Mouse (Mus musculus): ENCODE measurements around the gene Senp5.
A peak's percentile ranks its signal among the peaks of the same experiment; 100 is the strongest.

The Senp5 gene

DNA sequence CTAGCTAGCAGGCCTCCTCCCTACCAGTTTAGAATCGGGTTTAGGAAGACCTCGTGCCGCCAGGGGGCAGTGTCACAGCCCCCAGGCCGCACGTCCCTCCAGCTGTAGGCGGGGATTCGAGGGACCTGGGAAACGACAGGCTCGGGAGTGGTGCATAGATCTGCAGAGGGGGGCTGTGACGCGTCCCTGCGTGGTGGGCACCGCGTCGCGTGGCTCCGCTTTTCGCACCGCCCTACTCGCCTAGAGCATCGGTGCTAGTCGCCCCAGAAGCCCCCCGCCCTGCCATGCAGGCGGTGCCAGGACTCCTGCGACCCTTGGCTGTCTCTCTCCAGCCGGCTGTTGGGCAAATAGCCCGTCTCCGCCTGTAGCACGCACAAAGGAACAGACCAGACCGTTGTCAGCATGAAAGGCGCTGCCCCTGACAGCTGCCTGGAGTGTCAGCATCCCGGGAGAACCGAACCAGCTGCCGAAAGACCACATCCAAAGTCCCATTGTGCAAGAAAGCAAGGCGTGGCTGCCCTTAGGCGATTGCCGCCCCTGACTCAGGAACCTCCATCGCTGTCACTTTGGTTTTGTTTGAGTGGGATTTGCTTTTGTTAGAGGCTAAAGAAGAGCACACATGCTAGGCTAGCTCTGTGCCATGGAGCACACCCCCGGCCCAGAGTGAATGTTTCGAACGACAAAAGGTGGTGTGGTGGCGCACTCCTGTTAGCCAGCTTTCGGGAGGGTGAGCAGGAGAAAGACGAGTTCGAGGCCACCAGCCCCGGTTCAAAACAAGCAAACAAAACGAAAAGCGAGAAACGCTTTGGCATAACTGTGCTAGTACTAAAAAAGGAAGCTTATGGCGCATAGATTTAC is 70.0 kb downstream of the Senp5 start:
- Histone ChIP-seq H3K27me3 (ENCODE audit: control insufficient read depth, insufficient read depth, low read length, poor library complexity, severe bottlenecking) (no peaks in the 10 kb centered on the region), H3K36me3 (ENCODE audit: control insufficient read depth, insufficient read depth, low read length, poor library complexity, severe bottlenecking) (no peaks in the 10 kb centered on the region)
- peak; percentile 83 for DNase-seq (ENCODE audit: low read depth, low spot score)

- no peak for DNase-seq (ENCODE audit: low read depth, low spot score)
- Histone ChIP-seq H3K36me3 (ENCODE audit: control insufficient read depth, insufficient read depth, low read length, poor library complexity, severe bottlenecking) (no peaks in the 10 kb centered on the region), H3K27me3 (ENCODE audit: control insufficient read depth, insufficient read depth, low read length, poor library complexity, severe bottlenecking) (no peaks in the 10 kb centered on the region)
Observed at GRCm38 (mm10) chr16:31932255-31932654, 70.8 kb downstream of the Senp5 start.

DNA sequence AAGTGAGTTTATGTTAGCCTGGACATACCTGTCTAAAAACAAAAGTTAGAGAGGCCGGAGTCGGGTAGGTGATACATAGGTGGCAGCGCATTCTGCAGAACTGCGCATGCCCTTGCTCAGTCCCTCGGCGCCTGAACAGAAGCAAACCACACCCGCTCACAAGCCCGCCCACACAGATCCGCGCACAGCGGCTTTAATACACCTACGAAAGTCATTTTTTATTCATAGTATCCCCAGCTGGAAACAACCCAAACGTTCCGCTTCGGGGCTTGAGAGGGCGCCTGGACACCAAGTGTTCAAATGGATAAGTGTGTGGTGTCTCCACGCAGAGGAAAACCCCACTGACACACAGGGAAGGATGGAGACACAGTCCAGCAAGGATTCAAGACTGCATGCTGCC is 71.8 kb downstream of the Senp5 start:
- Histone ChIP-seq H3K27me3 (ENCODE audit: control insufficient read depth, insufficient read depth, low read length, poor library complexity, severe bottlenecking) (no peaks in the 10 kb centered on the region), H3K36me3 (ENCODE audit: control insufficient read depth, insufficient read depth, low read length, poor library complexity, severe bottlenecking) (no peaks in the 10 kb centered on the region)
- no peak for DNase-seq (ENCODE audit: low read depth, low spot score)

DNA sequence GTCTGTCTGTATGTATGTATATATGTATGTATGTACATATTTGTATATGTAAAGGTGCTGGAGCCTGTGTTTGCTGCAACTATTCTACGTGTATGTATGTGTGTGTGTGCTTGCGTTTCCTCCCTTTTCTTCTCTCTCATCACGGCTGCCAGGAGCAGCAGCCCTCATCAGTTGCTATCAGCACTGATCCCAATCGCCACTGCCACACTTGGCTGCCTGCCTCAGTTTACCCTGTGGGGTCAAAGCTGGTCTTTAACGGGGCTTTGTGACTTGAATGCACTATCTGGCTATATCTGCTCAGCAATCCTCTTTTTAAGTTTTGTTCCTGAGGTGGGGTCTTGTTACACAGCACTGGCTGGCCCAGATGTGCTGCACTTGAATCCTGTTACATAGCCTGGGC is 75.7 kb downstream of the Senp5 start:
- DNase-seq (ENCODE audit: low read depth, low spot score), result no peak
- Histone ChIP-seq H3K27me3 (ENCODE audit: control insufficient read depth, insufficient read depth, low read length, poor library complexity, severe bottlenecking) (no peaks in the 10 kb centered on the region), H3K36me3 (ENCODE audit: control insufficient read depth, insufficient read depth, low read length, poor library complexity, severe bottlenecking) (no peaks in the 10 kb centered on the region)

DNA sequence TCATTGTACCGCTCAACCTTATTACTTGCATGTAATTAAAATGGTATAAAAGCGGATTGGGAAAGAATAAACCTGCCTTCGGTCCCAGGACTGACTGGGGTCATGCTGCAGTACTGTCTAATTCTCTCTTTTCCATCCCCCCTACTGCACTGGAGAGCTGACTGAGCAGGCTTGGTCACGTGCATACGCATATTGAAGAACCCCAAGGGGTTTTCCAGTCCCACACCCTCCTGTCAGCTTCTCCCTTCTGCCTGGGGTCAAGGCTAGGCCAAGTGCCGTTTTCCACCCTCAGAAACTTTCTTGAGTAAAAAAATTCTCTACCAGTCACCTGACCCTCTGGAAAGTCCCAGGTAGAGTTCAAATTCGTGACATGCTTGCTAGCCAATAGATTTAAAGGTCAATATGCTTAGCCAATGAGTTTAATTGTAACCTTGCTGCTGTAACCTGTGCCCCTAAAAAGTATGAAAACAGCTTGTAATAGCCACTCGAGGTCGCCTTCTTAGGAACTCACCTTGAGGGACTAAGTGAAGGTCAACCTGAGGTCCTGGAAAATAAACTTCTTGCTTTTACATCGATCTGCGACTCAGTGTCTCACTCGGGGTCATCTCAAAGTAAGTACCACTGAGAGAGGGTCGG is 76.4 kb downstream of the Senp5 start:
- peak; percentile 39 for DNase-seq (ENCODE audit: low read depth, low spot score)
- no peaks in the 10 kb centered on the region for H3K36me3 ChIP-seq (ENCODE audit: control insufficient read depth, insufficient read depth, low read length, poor library complexity, severe bottlenecking)

GRCm38 (mm10) chr16:31926091-31926490 is 77.0 kb downstream of the Senp5 start:
- H3K27me3 ChIP-seq (ENCODE audit: control insufficient read depth, insufficient read depth, low read length, poor library complexity, severe bottlenecking), result no peaks in the 10 kb centered on the region
- DNase-seq (ENCODE audit: low read depth, low spot score), result no peak
- no peaks in the 10 kb centered on the region for H3K36me3 ChIP-seq (ENCODE audit: control insufficient read depth, insufficient read depth, low read length, poor library complexity, severe bottlenecking)

More for the DNA sequence above, 76.4 kb downstream of the Senp5 start:
- no peaks in the 10 kb centered on the region for H3K27me3 ChIP-seq (ENCODE audit: control insufficient read depth, insufficient read depth, low read length, poor library complexity, severe bottlenecking)

DNA sequence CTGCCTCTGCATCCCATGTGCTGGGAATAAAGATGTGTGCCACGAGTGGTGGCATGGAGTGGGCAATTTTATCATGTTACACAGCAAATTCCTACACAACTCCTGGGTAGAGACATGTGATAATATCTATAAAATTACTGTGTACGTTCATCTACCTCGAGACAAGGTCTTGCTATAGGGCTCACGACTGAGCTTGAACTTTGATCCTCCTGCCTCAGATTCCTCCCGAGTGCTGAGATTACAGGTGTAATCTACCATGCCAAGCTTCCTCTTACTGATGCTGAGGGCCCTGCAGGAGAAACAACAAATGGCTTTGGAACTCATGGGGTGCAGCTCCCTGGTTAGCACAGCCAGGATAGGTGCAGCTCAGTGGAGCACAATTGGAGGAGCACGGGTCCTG is 78.7 kb downstream of the Senp5 start:
- no peak for DNase-seq (ENCODE audit: low read depth, low spot score)
- Histone ChIP-seq H3K27me3 (ENCODE audit: control insufficient read depth, insufficient read depth, low read length, poor library complexity, severe bottlenecking) (no peaks in the 10 kb centered on the region), H3K36me3 (ENCODE audit: control insufficient read depth, insufficient read depth, low read length, poor library complexity, severe bottlenecking) (no peaks in the 10 kb centered on the region)

GRCm38 (mm10) chr16:31918248-31918724 is 84.8 kb downstream of the Senp5 start:
- Histone ChIP-seq H3K27me3 (ENCODE audit: control insufficient read depth, insufficient read depth, low read length, poor library complexity, severe bottlenecking) (no peaks in the 10 kb centered on the region), H3K36me3 (ENCODE audit: control insufficient read depth, insufficient read depth, low read length, poor library complexity, severe bottlenecking) (no peaks in the 10 kb centered on the region)
- DNase-seq (ENCODE audit: low read depth, low spot score), result peak; percentile 81

DNA sequence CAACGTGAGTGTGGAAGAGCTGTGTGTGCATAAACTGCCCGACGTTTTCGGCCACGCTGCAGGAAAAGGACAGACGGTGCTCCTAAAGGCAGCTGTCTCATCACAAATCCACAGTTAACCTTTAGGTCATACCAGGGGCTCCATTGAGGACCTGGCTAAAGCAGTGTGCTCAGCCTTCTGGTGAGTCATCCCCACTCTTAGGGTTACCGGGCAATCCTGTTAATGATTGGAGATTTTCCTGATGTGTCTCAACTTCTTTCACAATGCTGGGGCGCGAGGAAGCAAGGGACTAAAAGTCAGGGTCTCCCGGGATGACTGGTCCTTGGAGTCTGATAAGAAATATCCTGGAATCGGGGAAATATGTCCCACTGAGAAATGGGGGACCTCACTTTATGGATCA is 85.3 kb downstream of the Senp5 start:
- no peak for DNase-seq (ENCODE audit: low read depth, low spot score)
- Histone ChIP-seq H3K27me3 (ENCODE audit: control insufficient read depth, insufficient read depth, low read length, poor library complexity, severe bottlenecking) (no peaks in the 10 kb centered on the region), H3K36me3 (ENCODE audit: control insufficient read depth, insufficient read depth, low read length, poor library complexity, severe bottlenecking) (no peaks in the 10 kb centered on the region)

DNA sequence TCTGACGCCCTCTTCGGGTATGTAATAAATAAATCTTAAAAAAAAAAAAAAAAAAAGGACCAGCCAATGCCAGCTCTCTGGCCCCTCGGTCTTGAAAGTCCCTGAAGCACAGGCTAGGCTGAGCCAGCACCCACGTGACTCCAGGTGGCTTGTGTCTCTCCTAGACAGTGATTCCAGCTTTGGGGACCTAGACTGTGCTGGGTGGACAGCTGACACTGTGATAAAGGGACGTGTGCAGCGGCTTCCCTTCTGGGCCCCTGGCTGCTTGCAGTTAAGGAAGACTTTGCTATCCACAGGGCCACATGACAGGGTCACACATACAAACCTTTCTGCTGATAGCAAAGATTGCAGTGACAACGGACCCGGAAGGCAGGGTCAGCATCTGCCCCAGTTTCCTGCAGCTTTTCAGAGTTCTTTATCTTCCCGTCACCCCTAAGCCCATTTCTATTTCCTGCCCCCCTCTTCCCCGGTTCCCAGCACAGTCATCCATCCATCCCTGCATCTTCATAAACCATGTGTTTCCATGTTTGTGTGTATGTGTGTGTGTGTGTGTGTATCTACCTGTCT is 92.7 kb downstream of the Senp5 start:
- no peak for DNase-seq (ENCODE audit: low read depth, low spot score)
- H3K36me3 ChIP-seq (ENCODE audit: control insufficient read depth, insufficient read depth, low read length, poor library complexity, severe bottlenecking), result no peaks in the 10 kb centered on the region

More for the DNA sequence above, 92.7 kb downstream of the Senp5 start:
- H3K27me3 ChIP-seq (ENCODE audit: control insufficient read depth, insufficient read depth, low read length, poor library complexity, severe bottlenecking), result no peaks in the 10 kb centered on the region

All from splenic B cell, adult 2 months (primary cell).